Comparison of ENCODE assay signal across 13 mouse cellular contexts in the genomic region with DNA sequence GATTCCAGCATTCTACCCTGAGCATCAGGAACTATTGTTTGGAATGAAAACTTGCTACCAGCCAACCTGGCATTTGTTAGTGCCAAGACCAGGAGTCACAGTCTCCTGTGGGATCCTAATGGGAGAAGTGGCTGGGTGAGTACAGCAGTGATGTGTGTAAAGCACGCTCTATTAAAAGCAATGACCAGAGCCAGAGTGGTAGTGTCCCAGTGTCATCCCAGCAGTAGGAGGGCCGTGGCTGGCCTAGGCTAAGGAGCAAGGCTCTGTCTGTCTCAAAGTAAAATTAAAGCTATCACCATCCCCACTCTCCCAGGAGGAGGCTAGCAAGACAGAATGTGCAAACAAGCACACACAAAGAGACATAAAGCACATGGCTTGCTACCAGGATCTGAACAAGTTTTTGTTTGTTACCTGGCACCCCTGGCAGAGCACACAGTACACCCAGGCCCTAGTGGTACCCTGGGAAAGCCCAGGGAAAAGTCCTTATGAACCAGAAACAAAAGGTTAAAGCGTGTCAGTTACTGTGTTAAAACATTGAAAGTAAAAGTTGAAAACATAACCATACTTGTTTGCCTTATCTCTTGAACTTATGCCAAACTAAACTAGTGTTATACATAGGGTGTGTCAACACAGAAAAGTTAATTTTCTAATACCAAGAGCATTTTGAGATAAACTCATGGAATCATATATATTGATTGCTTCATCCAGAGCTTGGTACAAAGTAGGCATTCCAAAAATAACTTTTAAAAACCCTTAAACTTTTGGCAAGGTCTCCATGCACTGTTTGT.
A peak's percentile ranks its signal among the peaks of the same experiment; 100 is the strongest.
DNase-seq lines count a peak whose midpoint lies in the region; ATAC-seq and TF ChIP-seq lines count a peak whose summit lies in the region.
"Had no signal": no experiment of that assay in that cellular context is flagged by ENCODE, and none has a peak within 500 bp of the region (broad histone marks: within the 10 kb centered on the region; RNA-seq: fewer than 3 reads in every experiment).

No protein-coding gene starts in this region.

- no peak overlapping the region for H3K4me3 ChIP-seq in heart, adult 2 months
- H3K4me3 ChIP-seq in lung, embryonic 14.5 days (ENCODE audit: low read depth, low read length): no peak overlapping the region
- no peak overlapping the region for H3K4me3 ChIP-seq in limb, embryonic 13.5 days
- no peak overlapping the region for H3K4me3 ChIP-seq in stomach, embryonic 14.5 days (ENCODE audit: low read depth, low read length)
- H3K4me3 ChIP-seq: layer of hippocampus, adult 2 months had no signal

- ATAC-seq in lung, embryonic 14.5 days (ENCODE audit: insufficient read depth): no peak
- ATAC-seq in limb, embryonic 13.5 days (ENCODE audit: low FRiP score, low read depth): no peak
- ATAC-seq in stomach, embryonic 14.5 days (ENCODE audit: insufficient number of reproducible peaks, insufficient read depth, low FRiP score, low read depth): no peak
- ATAC-seq: forebrain, postnatal 0 days; Patski had no signal

- H3K79me2 ChIP-seq in heart, adult 2 months (replicated peaks; ENCODE audit: control insufficient read depth, insufficient read depth, low read length): no peaks in the 10 kb centered on the region

- peaks cover 23% of the 10 kb centered on the region for H3K4me1 ChIP-seq in heart, adult 2 months (ENCODE audit: control insufficient read depth, insufficient read depth, low read length)
- H3K4me1 ChIP-seq in lung, embryonic 14.5 days (ENCODE audit: insufficient read depth): peaks cover 21% of the 10 kb centered on the region
- H3K4me1 ChIP-seq in limb, embryonic 13.5 days: peaks cover 52% of the 10 kb centered on the region
- peaks cover 42% of the 10 kb centered on the region for H3K4me1 ChIP-seq in stomach, embryonic 14.5 days (ENCODE audit: control insufficient read depth, insufficient read depth, low read length)

- peak overlapping the region; percentile 63 for H3K27ac ChIP-seq in heart, adult 2 months
- H3K27ac ChIP-seq in lung, embryonic 14.5 days (ENCODE audit: low read depth): peak overlapping the region; percentile 78
- peak overlapping the region; percentile 18; the same call in 1 of the 2 replicates for H3K27ac ChIP-seq in limb, embryonic 13.5 days
- H3K27ac ChIP-seq in stomach, embryonic 14.5 days (ENCODE audit: low read length): peak overlapping the region; percentile 76
- H3K27ac ChIP-seq: layer of hippocampus, adult 2 months had no signal

- TF ChIP-seq CTCF in heart, adult 2 months (IDR thresholded peaks at IDR 0.05): no peak
- no peak for TF ChIP-seq CTCF in lung, embryonic 14.5 days (IDR thresholded peaks at IDR 0.05; ENCODE audit: low read depth)

- no peak for TF ChIP-seq POLR2A in heart, adult 2 months (IDR thresholded peaks at IDR 0.05; ENCODE audit: insufficient read depth, low read depth, low read length)

- intact Hi-C loops in heart, adult 2 months (cut with DNase I): loop anchor here (5.0 kb wide), 1 partner anchor 121 kb away; no protein-coding TSS in a partner anchor

- no peaks in the 10 kb centered on the region for H3K9me3 ChIP-seq in lung, embryonic 14.5 days (ENCODE audit: low read depth, low read length)
- H3K9me3 ChIP-seq in limb, embryonic 13.5 days: no peaks in the 10 kb centered on the region
- H3K9me3 ChIP-seq in stomach, embryonic 14.5 days (ENCODE audit: control insufficient read depth, low read depth, low read length): no peaks in the 10 kb centered on the region

- TF ChIP-seq EP300 in heart, adult 2 months (IDR thresholded peaks at IDR 0.05; ENCODE audit: insufficient read depth, low read depth, low read length): no peak

- no peak overlapping the region for H3K9ac ChIP-seq in heart, adult 2 months (ENCODE audit: low read depth, low read length)
- no peak overlapping the region for H3K9ac ChIP-seq in lung, embryonic 14.5 days
- no peak overlapping the region for H3K9ac ChIP-seq in limb, embryonic 13.5 days
- no peak overlapping the region for H3K9ac ChIP-seq in stomach, embryonic 14.5 days (replicated peaks; ENCODE audit: low read depth, low read length)
- H3K9ac ChIP-seq: forebrain, postnatal 0 days had no signal

- no peaks in the 10 kb centered on the region for H3K27me3 ChIP-seq in heart, adult 2 months (ENCODE audit: control insufficient read depth, insufficient read depth, low read length)
- no peaks in the 10 kb centered on the region for H3K27me3 ChIP-seq in lung, embryonic 14.5 days (ENCODE audit: insufficient read depth, low read length)
- H3K27me3 ChIP-seq in limb, embryonic 13.5 days: no peaks in the 10 kb centered on the region
- H3K27me3 ChIP-seq in stomach, embryonic 14.5 days (ENCODE audit: control insufficient read depth, insufficient read depth, low read length): no peaks in the 10 kb centered on the region
- H3K27me3 ChIP-seq: Patski had no signal

- peaks cover 6% of the 10 kb centered on the region for H3K36me3 ChIP-seq in heart, adult 2 months (ENCODE audit: control insufficient read depth, insufficient read depth, low read length)
- peaks cover 9% of the 10 kb centered on the region; the same call in 1 of the 2 replicates for H3K36me3 ChIP-seq in lung, embryonic 14.5 days (ENCODE audit: insufficient read depth)
- H3K36me3 ChIP-seq in limb, embryonic 13.5 days: peaks cover 7% of the 10 kb centered on the region; the same call in 1 of the 2 replicates
- no peaks in the 10 kb centered on the region for H3K36me3 ChIP-seq in stomach, embryonic 14.5 days (ENCODE audit: control insufficient read depth, insufficient read depth, low read length)

- 50% methylated on average over 3 of the region's 3 CpGs for WGBS in heart, adult 2 months
- WGBS in lung, embryonic 14.5 days: 52% methylated on average over 3 of the region's 3 CpGs
- 81% methylated on average over 3 of the region's 3 CpGs for WGBS in limb, embryonic 13.5 days
- 60% methylated on average over 3 of the region's 3 CpGs for WGBS in stomach, embryonic 14.5 days

- H3K4me2 ChIP-seq in lung, embryonic 14.5 days: no peak overlapping the region
- H3K4me2 ChIP-seq in limb, embryonic 13.5 days (replicated peaks): no peak overlapping the region
- no peak overlapping the region for H3K4me2 ChIP-seq in stomach, embryonic 14.5 days (replicated peaks; ENCODE audit: low read depth, low read length)

- peak in 1 of 2 experiments; percentile 40 for DNase-seq in heart, adult 2 months
- DNase-seq in heart, adult 9 months (ENCODE audit: low spot score in 2 of 2): no peak
- DNase-seq in lung, embryonic 14.5 days: peak; percentile 32
- DNase-seq in lung, postnatal 10 days: no peak
- DNase-seq in right cerebral cortex, postnatal 25 days: no peak
- DNase-seq in adrenal gland, adult 18-20 months (ENCODE audit: low spot score in 2 of 2): no peak
- DNase-seq: adrenal gland, postnatal 14 days; cerebellum, adult 11 months; forebrain, postnatal 0 days had no signal

Comparison
In these comparisons a context has a peak if more than half of its experiments do, and no peak if none do; other contexts are left out.
1. H3K27ac ChIP-seq: peak in every context shown above with its lines; median percentile 78 in lung, embryonic 14.5 days; 76 in stomach, embryonic 14.5 days; 63 in heart, adult 2 months; 18 in limb, embryonic 13.5 days.